Mouse (Mus musculus) olfactory bulb, adult 2 months (tissue): ENCODE data around the gene Bdnf.

Experiments used
- CTCF ChIP-seq: fragments of 200-500 bp; IDR thresholded peaks from 2 replicates; pipeline ENCODE4 v1.5.1; 2012; ENCODE audit warnings: low read depth, mild to moderate bottlenecking, low read length, moderate library complexity; ENCODE audit not compliant: insufficient read depth
- POLR2A ChIP-seq: fragments of 200-500 bp; IDR thresholded peaks from 2 replicates; pipeline ENCODE4 v1.6.1; 2012; ENCODE audit warnings: mild to moderate bottlenecking, low read depth, low read length, moderate library complexity; ENCODE audit not compliant: insufficient read depth

GRCm38 (mm10) chr2:109733201-109734039, 58.9 kb downstream of the Bdnf start:
- TF ChIP-seq CTCF (no peak), POLR2A (no peak)
